Mouse (Mus musculus) adrenal gland (tissue): Measurements from ENCODE around the gene Gabra2.

Source experiments
- intact Hi-C: fragments of 180-260 bp; cut with DNase I; formaldehyde crosslinking; loops from one replicate; pipeline ENCODE4 v1.15.1; 2025
- long read RNA-seq, 2 experiments: library from polyadenylated mRNA; unstranded; transcript quantifications; one replicate each; pipeline ENCODE4 v2.0.0; 2020; ENCODE audit warnings: borderline replicate concordance in 1 of 2; ENCODE audit not compliant: insufficient replicate concordance in 1 of 2

Gene Gabra2
- long read RNA-seq, experiment 1, result 0 reads
- long read RNA-seq, experiment 2, result 0 reads

DNA sequence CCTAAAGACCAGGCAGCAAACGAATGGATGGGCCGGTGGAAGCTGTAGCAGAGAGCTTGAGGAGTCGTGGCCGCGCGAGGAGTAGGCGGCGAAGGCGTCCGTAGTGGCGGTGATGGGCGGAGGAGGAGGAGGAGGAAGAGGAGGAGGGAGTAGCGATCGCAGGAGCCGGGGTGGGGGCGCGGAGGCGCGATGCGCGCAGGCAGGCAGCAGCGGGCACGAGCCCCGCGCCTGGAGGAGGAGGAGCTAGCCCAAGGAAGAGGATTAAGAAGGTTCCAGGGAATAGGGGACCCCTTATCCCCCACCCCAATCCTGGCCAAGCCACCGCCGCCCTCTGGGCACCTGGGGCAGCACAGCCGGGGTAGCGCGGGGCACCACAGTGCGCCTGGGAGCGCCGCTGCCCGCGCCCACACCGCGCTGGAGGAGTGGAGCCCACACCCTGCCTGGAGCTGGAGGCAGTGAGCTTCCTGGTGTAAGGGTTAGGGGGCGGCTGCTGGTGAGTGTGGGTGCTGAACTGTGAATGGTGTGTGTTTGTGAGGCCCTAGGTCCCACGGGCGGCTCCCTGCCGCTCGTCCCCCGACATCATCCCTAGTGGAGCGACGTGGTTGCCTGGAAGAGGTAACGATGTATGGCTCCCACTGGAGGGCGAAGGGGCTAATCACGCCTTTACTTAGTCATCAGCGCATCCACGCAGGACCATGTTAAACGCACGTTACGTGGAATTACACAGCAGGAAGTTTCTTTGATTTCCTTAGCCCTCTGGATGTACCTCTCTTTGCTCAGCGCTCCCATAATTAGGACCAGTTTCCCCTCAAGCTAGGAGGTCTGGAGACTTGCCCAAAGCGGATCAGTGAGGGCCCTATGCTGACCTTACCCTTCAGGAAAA, at the start of gene Gabra2:
Gene Gabra2, minus strand, starts transcription at position 125 of the 883 bp plus-strand sequence.
- intact Hi-C loops, result no loop called here

DNA sequence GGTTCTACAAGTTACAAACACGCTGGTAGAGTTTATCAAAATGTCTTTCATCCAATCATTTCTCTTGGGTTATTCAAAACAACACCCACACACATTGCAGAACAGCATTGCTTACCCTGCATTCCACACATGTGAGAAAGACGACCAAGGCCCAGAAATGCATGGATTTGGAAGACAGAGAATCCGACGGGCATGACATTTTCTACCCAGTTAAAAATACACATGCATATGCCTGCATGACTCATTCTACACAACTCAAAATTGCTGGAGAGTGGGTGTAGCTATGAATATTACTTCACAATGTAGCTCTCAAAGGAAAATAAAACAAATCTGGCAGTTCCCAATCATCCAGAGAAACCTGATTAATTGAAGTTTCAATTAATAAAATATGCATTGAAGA, 41.0 kb upstream of the Gabra2 start:
- intact Hi-C loops, result no loop called here

DNA sequence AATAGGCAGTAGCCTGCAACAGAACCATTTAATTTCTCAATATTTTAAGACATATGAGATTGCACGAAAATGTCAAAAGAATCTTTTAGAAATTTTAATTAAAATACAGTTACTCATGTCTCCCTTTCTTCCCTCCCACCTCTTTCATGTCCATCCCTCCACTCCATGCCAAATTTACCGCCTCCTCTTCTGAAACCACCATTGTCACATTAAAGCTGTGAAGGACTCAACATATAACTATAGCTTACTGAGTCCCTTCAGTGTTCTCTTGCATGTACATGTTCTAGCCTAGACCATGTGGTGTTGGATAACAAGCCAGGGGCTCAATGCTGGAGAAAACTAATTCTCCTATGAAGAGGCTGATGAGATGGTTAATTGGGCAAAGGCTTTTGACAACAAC, 40.2 kb upstream of the Gabra2 start:
- intact Hi-C loops, result no loop called here

DNA sequence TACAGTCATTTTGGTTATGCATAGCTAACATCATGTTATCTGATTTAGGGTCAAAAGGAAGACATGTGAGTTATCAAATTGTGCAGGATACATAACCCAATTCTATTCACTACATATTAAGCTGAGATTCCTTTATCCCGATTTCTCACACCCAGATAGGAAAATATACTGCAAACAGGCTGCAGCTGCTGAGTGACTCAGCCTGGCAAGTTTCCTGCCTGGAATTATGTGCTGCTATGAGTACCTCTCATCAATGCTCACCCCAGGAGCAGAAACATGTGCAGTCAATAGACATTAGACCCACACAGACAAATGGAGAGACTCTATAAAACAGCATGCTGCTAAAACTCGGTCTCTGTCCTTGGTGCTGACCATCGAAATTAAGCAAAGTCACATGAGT, 32.1 kb upstream of the Gabra2 start:
- intact Hi-C loops, result no loop called here

DNA sequence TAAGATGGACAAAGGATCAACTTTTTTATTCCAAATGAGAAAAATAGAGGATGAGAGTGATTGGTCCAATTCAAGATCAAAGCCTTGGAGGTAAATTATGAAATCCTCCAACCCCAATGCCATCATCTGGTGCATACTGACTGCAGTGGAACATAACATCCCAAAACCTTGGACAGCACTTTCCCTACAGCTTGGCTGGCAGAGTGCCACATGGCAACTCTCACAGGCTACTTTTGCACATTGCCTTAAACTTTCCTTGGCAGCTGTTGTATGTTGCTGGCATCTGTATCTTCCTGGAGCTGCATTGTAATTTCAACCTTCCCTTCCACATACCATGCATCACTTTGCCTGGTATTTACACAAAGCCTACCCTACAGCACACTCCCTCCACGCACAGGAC, 19.6 kb upstream of the Gabra2 start:
- intact Hi-C loops, result no loop called here

DNA sequence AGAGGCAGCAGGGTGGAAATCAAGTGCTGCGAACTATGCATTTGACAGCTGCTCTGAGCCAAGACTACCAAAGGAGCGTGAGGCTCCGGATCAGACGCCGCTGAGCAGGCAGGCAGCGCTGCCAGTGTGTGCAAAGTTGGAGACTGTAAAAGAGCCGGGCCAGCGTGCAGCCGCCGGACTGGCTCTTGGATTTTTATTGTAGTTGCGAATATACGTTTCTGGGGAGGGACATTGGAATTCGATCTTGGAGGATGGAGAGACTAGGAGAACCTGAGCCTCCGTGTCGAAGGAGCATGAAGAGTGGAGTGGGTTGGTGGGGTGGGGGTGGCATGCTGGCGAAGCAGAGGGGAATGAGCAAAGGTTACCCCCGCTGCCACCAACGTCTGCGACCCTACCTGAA, 469 bp downstream of the Gabra2 start:
- intact Hi-C loops, result no loop called here

DNA sequence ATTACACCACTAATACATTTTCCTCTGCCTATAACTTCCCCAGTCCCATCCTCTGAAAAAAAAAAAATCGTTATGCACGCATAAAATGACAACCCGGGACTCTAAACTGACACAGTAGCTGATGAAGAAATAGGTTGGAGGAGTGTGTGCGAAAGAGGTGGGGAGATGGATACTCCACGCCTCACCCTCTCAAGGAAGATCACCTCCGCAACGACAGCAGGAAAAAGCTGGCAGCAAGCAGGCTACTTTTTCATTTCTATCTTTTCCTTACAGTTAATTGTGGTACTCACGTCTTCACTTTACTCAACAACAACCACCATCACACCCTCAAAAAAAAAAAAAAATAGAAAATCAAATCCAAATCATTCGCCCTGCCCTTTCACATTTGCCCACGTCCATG, 873 bp downstream of the Gabra2 start:
- intact Hi-C loops, result no loop called here

DNA sequence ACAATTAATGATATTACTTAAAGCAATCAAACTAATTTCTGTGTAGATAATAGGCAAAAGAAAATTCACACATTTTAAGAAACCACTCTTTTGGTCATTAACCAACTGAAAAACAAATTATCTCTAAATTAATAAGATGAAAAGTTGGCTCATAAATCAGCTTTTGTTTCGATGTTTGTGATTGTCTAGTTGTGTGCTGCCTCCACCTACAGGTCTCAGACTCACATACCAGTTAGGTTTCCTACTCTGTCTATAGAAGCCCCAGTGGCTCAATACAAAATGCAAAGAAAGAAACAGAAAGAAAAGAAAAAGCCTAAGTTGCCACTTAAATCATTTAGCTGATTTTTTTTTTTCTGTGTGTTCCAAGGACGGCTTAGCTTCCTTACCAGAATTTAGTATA, 1.8 kb downstream of the Gabra2 start:
- intact Hi-C loops, result no loop called here

DNA sequence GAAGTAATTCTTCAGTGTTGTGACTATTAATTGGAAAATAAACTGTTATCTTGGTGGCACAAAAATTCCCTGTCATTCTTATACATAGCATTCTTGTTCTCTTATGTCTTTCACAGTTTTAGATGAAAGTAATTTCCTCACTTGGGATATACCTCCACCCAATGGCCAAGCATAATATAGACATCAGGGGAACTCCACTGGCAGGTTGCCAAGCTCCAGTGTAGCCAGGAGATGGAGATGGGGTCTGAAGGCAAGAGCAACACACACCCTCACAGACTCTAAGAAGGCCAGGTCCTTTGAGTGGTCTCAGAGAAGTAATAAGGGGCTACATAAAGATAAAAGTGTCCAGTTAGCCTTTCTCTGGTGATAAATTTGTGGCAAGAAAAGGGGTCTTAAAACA, 3.2 kb downstream of the Gabra2 start:
- intact Hi-C loops, result no loop called here

DNA sequence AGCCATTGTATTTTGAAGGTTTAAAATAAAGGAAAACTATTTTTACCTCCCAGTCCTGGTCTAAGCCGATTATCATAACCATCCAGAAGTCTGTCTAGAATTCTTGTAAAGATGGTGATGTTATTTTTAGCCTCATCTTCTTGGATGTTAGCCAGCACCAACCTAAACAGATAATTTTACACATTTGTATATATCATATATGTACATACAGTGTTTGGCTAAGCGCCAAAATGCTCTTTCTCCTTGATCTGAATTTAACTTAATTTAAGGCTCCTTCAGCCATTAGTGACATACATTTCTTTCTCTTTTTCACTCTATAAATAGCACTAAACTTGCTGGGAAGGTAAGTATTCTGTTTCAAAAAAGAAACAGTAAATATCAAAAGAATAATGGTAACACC, 3.7 kb downstream of the Gabra2 start:
- intact Hi-C loops, result no loop called here

DNA sequence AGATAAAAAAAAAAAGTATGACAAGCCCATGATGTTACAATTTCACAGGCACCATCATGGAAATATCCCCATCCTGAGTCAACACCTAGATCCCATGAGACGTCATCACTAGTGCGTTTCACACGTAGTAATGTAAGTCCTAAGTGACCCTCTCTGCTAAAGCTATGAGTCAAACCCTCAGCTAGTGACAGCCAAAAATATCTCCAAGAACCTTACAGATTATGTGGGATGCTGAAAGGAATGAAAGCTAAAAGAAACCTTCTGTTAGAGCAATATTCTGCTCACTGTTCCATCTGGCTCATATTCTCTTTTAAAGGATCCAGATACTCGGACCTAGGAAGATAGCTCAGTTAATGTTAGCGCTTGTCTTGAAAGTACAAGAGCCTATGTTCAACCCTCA, 16.8 kb downstream of the Gabra2 start:
- intact Hi-C loops, result no loop called here

DNA sequence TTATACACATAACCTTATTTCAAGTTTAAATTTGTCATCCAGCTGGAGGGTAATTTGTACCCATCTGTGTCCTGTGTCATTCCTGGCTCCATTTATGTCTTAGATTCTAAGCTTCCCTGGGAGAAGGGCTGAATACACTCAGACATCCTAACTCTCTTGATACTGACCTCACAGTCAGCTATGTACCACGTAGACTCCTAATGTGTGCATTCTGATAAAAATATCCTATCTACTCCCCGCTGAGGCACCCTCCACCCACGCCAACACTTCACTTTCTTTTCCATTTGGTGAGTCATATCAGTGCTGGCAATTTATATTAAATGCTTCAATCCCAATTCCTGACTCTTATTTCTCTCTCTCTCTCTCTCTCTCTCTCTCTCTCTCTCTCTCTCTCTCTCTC, 34.0 kb downstream of the Gabra2 start:
- intact Hi-C loops, result no loop called here

DNA sequence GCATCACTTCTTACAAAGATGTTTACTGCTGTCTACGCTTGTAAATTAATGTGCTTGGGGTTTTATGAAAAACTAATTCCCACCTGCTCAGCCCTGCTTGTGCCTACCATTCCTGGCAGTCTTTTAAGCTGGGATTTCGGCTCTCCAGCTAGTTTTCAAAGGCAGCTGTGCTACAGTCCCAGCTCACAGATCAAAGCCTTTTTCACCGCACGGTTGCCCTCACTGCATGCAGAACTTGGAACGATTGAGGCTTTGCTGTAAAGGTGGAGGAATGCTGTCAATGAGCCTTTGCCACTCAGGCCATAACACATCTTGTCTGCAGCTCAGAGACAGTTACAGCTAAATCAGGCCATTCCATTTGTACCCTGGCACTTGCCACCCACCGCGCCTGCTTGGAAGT, 37.6 kb downstream of the Gabra2 start:
- intact Hi-C loops, result no loop called here

DNA sequence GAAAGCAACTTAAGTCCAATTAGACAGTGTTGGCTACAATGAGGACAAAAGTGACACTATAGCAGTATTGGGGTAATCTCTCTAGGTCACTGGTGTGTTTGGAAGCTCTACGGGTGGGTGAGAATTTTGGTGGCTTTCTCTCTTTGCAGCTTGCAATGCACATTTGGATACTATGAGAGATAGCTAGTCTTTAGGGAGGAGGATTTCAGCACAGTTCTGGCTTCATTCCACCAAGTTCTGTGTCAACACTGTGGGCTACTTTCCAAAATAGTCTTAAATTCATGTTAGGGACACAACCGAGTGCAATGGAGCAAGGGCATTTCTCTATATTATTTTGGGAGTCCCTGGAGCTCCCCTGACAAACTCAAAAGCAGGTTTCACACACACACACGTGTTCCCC, 58.3 kb downstream of the Gabra2 start:
- intact Hi-C loops, result no loop called here

DNA sequence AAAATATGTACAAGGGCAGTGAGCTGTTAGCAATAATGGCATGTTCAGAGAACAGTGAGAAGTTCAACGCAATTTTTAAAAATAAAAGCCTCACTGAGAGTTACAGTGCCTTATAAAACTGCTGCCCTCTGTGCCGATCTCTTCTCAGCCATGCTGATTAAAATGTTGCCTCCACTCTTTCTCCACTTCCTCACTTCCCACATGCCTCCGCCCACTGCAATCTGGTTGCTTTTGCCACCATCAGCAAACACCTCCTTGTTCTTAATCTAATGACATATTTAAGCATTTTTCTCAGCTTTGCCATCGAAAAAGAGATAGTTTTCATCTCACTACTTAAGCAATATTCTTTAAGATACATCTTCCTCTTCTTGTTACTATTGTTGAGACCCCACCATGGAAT, 69.7 kb downstream of the Gabra2 start:
- intact Hi-C loops, result no loop called here

DNA sequence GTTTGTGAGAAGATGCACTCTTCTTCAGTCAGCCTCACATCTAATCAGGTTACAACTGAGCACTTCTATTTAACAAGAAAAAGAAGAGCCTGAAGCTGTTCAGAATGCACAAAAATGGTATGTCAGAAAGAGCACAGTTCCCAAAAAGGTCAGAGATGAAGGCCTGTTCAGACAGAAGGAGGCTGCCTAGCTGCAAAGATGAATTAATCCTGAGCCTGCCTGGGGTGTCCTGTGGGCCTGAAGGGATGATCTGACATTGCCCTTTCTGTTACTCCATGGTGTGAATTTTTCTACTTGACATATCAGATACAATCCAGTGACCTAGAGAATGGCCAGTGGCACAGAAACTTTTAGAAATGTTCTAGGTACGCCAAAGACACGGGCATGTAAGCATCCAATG, 83.9 kb downstream of the Gabra2 start:
- intact Hi-C loops, result no loop called here

DNA sequence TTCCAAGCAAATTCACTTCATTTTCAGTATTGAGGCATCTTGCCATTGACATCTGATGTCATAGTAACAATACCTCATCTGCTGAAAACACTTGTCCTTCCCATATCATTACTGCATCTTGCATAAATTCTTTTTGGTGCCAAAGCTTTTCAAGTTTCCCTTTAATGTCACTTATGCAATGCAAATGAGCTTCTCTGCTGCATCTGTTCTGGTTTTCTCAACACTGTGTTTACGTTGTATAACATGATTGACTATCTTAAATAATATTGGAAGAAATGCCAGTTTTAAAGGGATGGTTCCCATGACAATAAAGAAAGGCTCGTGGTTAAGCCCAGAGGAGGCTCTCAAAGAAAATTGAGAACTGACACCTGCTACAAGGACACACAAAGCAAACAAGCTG, 84.4 kb downstream of the Gabra2 start:
- intact Hi-C loops, result no loop called here

DNA sequence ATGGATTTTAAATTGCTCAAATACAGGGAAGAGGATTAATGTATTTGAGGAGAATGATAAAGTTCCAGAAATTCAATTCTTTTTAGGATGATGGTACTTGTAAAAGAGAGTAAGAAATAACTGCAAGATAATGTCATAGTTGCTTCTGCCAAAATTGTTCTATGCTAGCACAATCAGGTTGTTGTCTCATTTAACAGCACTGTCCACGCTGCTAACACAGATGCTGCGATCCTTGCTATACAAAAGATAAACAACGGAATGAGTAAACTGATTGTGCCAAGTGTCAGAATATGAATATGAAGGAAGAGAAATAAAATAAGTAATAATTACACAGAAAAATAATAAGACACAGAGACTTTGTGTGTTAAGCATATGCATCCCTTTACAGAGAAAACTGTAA, 84.9 kb downstream of the Gabra2 start:
- intact Hi-C loops, result no loop called here

DNA sequence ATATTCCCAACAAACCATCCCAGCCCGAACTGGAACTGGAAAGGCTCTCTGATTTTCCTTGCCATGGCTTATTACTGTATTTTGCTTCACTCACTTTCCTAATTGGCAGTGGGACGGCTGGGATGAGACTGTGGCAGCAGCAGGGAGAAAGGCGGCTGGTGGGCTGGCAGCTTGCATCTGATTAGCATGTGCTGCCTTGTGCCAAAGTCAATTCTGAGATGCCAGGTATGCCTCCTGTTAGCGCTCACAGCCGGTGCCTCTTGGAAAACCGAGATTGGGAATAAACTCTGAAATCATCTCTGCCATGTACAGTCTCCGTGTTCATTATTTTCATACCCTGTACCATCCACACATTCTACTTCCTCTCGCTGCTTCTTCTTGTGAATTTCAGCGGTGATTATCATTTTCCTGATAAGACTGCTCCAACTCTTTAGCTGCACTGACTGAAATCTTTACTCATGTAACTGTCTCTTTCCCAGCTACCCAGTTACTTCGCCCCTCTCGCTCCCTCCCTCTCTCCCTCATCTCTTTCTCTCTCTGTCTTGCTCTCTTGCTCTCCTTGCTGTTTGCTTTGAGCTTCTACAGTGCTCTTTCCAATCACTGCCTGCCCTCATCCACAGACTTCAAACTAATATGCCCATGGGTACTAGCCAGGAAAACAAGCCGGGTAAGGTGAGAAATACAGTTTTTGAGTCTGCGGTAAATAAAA, 99.9 kb downstream of the Gabra2 start:
- intact Hi-C loops, result loop anchor here (10.0 kb wide), 1 partner anchor 1381 kb away; no protein-coding TSS in a partner anchor

DNA sequence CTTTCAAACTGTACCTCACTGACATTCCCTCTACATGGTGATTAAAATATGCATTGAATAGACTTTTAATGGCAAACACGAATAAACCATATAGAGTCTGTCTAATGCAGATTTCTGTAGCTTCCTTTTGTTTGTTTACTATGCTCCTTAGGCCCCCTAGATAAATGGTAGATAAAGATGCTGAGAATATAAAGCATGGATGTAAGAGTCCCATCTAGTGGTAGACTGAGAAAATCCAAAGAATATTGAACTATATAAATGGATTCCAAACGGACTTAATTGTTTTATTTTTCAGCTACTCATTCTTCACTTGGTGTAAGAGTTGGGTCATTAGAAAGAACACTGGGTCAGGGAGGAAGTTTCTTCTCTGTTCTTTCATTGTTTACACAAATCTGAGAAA, 102.4 kb downstream of the Gabra2 start:
- intact Hi-C loops, result loop anchor here (10.0 kb wide), 1 partner anchor 1378 kb away; no protein-coding TSS in a partner anchor

DNA sequence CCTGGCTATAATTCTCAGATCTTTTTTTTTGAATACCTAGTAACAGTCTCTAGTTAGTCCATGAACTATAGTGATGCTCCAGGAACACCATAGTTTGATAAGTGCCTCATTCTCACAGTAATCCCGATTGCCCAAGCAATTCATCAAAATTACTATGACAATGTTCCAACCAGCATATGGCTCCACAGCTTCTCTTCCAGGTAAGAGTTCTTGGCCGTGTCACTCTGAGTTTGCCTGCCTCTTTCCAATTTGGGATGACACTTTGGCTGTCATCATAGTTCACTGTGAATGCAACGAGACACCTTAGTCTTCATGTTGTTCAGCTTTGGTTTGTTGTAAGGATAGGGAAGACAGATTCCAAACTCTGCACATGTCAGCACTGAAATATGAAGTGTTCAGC, 104.8 kb downstream of the Gabra2 start:
- intact Hi-C loops, result loop anchor here (10.0 kb wide), 1 partner anchor 1376 kb away; no protein-coding TSS in a partner anchor
